Mouse (Mus musculus) c-Kit-positive CD71-positive TER-119-negative erythroid progenitor cells, embryonic 14.5 days (primary cell): ENCODE data around the gene Fkbp10.

Experiments used
- DNase-seq: peaks from one replicate; pipeline ENCODE4 v3.0.0-alpha.2; 2013; ENCODE audit warnings: low read depth

Fkbp10 gene

GRCm38 (mm10) chr11:100472197-100472934 is 56.9 kb downstream of the Fkbp10 start, which contains the start of gene Klhl11:
Klhl11 (minus strand) TSS chr11:100472741.
- peak; percentile 87 for DNase-seq

DNA sequence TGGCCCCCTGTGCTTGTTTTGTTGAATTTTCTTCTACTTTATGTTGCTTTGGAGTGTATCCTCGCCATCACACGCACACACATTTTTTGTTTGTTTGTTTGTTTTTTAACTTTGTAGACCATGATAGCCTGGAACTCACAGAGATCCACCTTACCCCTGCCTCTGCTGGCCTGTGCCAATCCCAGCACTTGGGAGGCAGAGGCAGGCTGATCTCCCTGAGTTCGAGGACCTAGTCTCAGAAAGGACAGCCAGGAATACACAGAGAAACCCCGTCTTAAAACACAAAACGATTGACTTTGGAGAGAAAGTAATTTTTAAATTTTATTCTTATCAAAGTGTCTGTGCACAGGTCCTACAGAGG is 57.4 kb downstream of the Fkbp10 start:
- DNase-seq: no peak
